Mouse (Mus musculus) 416B (cell line): Measurements from ENCODE around the gene Eng.

Experiments
- DNase-seq: peaks from one replicate; pipeline ENCODE4 v3.0.0; 2011; ENCODE audit warnings: low read depth

Eng gene

DNA sequence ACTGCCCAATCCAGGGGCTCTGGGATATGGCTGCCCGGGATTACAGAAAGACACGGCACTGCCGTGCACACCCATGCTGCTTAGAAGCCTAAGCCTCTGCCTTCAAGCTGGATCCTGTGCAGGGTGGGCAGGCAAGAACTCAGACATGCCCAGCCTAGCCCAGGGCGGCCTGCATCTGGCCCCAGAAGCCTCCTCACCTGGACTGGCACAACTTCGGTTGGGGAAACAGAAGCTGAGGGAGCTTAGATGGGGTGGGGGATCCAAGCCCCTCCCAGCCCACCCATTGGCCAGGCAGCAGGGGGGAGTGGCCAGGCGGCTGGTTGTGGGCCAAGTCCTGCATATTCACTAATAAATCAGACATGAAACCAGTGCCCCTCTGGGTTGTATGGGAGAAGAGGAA, 35.4 kb downstream of the Eng start:
- DNase-seq = no peak

DNA sequence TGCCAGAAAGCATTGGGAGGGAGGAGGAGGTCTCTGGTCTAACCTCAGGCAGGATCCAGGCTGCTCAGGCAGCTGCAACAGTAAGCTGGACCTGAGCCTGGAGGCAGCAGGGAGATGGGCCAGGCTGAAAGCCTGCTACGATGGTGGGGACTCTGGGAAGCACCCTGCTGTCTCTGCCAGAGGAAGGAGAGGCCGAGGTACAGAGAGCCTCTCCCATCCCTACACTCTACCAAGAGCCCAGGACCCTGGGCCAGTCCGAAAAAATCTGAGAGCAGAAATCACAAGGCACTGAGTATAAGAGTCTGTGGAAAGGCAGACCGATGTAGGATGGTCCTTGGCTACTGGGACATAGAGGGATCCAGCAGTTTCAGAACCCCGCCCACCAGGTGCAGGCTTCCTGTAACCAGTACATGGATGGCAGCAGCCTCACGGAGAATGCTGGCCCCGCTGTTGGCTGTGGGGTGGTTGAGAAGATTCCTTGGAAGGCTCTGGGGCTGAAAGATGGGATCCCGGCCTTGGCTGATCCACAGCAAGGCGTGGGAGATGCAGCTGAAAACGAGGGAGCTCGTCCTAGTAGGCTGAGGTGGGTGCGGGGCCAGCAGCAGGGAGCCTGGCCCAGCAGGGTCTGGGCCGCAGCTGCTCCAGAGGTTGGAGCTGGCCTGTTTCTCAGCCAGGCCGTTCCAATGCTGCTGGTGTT, 36.5 kb downstream of the Eng start:
- no peak for DNase-seq

DNA sequence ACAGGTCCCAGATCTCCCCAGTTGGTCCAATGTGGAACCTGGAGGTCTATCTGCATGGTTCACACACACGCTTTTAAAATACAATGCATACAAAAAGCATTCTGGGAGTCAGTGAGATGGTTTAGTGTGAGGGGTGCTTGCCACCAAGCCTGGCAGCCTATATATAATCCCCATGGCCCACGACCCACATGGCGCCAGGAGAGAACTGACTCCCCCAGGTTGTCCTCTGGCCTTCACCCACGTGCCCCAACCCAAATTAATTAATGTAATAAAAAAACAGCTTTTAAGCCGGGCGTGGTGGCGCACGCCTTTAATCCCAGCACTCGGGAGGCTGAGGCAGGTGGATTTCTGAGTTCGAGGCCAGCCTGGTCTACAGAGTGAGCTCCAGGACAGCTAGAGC, 37.3 kb downstream of the Eng start:
- no peak for DNase-seq

DNA sequence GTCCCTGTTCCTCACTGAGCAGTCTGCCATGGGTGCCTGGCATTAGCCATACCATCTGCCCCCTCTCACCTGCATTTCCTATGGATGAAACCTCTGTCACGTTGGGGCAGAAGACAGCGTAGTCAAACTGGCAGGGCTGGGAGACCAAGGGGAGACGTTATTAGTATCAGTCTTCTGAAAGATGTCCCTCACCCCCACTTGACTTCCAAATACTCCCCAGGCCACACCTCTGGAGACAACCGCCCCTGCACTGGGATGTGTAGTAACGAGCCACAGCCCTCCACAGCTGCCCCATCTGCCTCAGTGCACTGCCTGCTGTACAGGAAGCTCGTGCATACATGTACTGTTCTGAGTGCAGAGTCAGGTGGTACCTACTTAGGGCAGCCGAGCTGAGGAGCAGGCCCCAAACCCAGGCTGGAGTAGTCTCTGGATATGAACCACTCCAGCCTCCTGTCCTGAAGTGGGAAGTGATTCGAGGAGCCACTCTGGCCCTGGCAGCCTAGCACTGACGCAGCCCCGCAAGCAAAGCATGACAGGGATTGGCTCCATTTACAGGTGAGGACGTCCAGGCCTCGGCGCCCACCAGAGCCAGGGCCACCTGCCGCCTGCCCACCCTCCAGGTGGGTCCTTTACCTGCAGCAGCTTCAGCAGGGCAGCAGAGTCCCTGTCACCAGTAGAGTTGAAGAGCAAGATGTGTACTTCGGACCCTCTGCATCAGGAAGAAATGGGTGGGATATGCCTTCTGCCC, 38.5 kb downstream of the Eng start:
- no peak for DNase-seq

DNA sequence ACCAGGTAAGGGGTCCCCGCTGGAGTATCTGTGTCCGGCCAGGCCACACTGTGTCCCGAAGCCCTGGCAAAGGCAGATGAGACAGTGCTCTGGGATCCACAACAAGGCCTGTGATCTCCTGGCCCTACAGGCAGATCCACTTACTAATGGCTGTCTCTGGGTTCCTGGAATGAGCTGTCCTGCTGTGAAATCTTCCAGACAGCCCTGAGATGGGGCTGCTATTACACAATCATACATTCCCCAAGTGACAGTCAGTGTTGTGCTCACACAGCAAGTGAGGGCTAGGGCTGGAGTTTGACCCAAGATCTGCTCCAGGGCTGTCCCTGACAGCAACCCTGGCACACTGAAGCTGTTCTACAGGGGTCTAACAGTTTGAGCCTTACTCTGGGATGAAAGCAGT, 39.4 kb downstream of the Eng start:
- no peak for DNase-seq

DNA sequence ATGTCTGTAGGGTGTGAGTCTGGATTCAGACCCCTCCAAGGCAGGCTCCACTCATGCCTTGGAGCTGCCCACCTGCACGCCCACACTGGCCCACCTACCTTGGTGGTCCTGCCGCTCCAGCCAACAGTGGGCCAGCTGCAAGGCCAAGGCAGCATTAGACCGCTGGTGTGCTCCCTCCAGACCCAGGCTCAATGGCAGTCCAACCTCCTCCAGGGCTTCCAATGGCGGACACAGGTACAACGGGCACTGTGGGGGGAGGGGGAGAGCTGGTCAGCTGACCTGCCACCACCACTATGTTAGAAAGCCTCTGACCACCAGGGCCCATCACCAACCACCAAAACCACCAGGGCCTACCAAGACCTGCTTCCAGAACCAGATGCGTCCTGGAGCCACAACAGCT, 40.2 kb downstream of the Eng start:
- DNase-seq = peak; percentile 23

DNA sequence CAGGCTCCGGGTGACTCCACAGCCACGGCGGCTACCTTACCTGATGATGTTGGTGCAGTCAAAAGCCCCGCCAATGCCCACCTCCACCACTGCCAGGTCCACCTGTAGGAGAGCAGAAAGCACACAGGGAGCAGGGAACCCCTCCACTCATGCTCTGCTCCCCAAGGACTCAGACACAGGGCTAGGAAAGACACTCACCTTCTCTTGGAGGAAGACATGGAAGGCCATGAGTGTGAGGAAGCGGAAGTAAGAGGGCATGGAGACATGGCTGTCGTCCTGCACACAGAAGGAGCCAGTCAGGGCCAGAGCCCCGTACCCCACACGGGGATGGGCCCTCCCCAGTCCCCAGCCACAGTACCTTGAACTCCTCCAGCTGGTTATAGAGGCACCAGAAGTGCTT, 41.2 kb downstream of the Eng start:
- DNase-seq = no peak

DNA sequence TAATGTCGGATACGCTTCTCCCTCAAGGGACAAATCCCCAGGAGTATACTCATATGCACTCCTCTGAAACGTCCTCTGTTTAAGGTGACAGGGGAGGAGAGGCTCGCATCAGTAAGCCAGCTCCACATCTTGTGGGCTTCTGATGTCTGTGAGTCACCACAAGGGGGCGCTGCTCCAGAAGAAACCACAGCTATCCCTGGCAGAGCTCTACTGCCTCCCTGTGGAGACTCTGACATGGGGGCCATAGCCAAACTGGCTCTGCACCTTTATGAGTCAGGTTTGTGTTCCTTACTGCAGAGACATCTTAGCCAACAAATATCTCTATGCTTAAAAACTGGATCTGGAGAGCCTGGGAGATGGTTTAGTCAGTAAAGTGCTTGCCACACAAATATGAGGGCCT, 43.0 kb downstream of the Eng start:
- DNase-seq = peak; percentile 93

DNA sequence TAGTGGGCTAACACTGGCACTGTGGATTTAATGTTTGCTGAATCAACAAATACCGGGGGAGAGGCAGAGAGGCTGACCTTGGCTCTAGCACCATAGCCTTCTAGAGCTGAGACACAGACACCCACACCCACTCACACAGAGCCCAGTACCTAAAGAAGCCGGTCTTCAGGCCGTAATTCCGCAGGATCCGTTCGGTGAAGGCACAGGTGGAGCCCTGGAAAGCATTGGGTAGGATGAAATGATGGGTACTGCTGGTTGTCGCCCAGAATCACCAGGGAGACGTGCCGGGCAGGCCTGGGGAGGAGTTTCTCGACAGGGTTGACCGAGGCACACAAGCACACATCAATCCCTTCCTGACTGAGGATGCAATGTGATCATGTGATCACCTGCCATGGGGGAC, 44.6 kb downstream of the Eng start:
- no peak for DNase-seq

DNA sequence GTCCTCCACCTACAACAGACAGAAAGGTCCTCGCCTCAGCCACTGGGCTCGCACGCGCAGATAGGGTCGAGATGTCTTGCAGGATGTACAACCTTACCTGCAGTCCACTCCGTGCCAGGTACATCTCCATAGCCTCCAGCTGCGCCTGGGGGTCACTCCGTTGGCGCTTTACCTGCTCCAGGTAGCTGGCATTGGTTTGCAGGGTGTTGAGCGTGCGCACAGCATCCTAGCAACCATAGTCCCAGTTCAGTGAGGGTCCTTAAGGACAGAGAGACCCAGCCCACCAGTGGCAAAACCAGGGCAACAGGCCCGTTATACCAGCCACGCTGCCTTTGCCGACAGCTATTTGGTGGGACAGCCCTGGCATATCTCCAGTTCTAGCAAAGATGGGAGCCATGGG, 46.1 kb downstream of the Eng start:
- no peak for DNase-seq

DNA sequence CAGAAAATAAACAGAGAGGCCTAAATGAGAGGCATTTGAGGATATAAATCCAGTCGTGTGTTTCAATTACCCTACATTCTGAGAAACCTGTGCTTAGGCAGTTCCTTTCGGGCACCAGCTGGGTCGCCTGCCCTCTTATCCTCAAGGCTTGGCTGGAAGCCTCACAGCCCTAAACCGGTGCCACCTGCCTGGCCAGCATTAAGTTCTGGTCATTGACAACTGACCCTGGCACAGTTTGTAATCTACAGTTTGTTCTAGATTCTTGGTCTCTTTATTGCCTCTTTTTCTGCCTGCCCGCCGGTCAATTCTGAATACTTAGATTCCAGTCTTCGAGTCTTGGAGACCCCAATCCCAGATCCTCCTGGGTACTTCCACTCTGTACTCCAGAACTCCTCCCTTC, 46.9 kb downstream of the Eng start:
- peak; percentile 20 for DNase-seq

DNA sequence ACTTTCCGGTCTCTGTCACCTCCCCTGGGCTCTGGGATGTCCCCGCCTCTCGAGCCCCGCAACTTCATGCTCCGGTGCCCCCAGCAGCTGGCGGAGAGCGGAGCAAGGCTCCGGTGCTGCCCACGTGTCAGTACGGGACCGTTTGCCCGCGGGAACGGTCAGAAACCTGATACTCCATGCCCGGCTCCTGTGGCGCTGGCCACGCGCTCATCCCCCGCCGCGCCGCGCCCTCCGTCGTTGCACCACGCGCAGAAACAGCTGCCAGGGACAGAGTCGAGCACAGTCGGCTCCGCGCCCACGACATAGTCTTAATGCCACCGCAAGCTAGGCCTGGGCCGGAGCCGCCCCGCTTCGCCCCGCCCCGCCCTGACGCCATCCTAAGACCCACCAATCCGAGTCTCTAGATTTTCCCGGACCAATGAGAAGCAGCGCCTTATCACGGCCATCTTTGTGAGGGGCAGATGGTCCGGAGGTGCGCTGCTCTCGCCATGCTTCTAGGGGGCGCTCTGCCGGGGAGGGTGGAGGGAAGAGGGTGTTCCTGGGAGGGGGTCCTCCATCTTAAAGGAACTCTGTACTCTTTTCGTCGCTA, 47.5 kb downstream of the Eng start:
- DNase-seq = peak; percentile 99

DNA sequence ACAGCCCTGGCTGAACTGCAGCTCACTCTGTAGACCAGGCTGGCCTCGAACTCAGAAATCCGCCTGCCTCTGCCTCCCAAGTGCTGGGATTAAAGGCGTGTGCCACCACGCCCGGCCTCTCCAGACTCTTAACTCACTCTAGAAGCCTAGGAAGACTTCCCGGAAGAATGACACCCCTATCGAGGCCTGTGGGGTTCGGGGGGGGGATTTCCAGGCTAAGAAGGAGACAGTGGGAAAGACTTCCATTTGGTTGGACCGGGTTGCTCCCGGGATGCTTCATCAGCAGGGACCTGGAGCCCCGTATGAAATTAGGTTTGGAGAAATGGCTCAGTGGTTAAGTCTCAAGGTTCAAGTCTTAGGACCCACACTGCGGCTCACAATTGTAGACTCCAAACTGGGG, 48.3 kb downstream of the Eng start:
- DNase-seq = no peak

DNA sequence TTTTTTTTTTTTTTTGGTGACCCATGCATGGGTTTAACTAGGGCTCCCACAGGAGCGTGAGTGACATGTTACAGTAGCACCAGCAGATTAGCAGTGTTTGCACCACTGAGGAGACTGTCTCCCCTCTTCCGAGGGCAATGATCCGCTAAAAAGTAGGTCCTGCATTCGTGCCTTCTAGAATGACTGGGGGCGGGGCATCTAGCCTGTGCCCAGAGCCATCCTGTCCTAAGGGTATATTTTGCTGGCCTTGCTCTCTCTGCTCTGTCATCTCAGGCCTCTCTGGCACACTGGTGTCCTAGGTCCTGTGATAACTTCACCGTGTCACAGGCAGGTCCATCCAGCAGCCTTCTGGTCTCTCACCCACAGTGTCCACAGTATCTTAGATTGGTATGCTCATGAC, 53.3 kb downstream of the Eng start:
- no peak for DNase-seq

DNA sequence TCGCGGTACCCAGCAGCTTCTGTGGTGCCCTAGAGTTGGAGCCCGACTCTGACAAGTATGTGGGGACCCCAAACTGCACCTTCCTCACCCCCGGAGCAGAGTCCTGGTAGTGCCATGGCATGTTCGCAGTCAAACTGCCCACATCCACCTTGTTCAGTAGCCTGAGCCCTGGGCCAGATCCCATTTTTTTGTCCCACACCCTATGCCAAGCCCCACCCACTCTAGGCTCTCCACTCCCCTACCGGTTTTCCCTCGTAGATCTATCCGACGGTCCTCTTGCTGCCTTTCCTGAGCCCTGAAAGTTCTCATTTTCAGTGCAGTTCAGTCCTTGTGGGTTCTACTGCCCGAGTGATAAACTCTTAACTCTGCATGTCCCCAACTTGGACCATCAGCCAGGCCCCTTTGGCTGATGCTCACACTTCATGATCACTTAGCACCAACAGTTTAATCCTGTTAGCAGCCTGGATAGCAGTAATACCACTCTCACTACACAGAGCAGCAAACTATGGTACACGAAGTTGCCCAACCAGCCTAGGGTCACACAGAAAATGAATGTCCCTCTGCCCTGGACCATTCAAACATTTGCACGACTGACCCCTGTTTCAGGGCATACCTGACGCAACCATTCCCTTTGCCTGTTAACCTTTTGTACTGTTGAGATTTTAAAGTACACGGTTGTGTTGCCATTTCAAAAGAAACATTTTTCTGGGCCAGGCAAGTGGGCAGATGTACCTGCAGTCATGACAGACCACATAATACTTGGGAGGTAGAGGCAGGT, 54.8 kb downstream of the Eng start:
- DNase-seq = no peak

DNA sequence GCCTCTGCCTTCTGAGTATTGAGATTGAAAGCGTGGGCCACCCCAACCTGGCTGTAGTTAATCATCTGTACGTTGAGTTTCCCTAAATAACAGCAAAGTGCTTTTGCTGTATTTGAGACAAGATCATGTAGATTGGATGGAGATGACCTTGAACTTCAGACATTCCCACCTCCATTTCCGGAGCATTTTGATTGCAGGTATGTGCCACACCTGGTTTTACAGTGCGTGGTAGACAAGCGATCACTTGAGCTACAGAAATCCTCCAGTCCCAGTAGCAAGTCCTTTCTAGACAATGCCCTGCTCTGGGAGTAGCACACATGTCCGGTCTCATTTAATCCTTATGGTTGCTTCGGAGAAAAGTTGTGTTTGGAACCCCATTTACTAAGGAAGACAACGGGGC, 56.7 kb downstream of the Eng start:
- DNase-seq = no peak

DNA sequence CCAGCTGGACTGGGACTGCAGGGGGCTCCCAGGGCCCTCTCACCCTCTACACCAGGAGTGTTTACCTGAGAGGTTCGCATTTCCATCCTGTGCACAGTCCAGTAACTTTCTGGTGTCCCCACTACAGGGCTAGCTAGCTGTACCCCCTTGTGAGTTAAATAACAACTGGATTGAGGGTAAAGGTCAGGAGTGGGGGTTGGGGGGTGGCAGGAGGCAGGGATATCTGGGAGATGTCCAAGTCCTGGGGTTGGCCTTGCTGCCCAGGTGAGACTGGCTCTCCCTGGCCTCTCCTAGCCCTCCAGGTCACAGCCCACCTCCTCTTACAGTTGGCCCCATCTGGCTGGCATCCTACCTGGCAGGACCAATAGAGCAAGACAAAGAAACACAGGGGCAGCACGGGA, 57.6 kb downstream of the Eng start, which contains the start of gene Fpgs:
Gene Fpgs (minus strand): TSS at position 125 of the 401 bp plus-strand sequence.
- DNase-seq = no peak

DNA sequence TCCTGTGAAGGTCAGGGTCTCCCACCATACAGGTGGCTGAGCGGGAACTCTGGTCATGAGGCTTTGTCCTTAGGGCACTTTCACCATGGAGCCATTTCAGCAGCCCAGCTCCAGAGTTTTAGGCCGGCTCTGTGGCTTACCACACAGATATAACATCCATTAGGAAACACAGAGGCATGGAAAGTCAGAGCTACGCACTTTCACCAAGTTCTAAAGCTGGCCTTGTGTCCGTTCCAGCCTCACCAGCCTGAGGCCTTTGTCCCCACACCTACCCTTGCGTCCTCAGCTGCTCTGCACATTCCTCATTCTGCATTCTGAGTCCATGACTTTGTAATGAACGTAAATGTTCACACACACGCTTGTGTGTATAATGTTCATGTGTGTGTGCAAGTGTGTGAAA, 58.6 kb downstream of the Eng start:
- DNase-seq = no peak

DNA sequence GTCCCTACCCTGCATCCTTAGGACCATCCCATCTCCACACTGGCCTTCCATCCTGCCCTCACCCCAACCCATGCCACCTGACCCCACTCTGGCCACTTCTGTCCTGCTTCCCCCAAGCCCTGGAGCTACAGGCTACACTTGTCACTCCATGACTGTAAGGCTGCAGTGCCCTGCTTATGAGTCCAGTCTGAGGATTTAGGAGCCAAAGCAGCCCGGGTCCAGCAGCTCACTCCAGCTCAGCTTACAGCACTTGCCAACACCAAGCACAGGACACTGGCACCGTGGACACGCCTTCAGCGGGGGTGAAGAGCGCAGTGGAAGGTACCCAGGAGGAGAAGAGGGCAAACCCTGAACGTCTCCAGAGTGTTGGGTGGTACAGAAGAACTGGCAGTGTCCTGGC, 60.6 kb downstream of the Eng start:
- no peak for DNase-seq

DNA sequence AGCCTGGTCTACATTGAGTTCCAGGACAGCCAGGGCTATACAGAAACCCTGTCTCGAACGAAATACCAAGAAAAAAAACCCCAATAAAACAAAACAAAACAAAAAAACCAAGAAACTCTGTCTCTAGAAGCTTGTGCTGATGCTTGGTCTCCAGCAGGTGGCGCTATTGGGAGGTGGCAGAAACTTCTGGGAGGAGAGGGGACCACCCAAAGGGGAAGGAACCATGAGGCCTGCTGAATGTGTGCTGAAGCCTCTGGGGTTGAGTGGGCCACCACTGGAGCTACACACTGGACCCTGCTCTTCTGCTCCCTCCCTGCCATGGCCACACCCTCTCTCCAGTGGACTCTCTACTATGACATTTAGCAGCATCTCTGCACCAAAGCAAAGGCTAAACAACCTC, 62.2 kb downstream of the Eng start:
- DNase-seq = peak; percentile 76

DNA sequence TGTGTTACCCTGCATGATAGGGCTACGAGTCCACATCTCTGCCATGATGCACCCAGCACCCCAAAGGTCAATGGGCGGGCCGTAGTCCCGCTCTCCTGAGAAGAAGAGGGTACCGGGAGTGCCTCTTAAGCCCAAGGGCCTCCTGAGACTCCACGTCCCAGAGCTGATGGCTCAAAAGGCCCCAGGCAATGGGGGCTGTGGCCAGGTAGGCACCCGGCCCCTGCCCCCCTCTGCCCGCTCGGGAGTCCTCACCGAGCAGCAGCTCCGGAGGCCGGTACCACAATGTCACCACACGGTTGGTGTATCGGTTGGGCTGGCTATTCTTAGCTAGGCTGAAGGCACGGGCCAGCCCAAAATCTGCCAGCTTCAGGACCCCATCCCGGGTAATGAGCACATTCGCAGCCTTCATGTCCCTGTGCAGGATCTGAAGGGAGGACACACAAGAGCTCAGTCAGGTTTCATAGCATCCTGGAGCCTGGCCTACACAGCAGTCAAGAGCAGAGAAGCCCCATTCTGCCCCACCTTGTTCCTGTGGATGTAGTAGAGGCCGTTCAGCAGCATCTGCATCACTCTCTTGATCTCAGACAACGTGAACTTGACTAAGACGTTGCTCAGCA, 63.2 kb downstream of the Eng start:
- DNase-seq = no peak

DNA sequence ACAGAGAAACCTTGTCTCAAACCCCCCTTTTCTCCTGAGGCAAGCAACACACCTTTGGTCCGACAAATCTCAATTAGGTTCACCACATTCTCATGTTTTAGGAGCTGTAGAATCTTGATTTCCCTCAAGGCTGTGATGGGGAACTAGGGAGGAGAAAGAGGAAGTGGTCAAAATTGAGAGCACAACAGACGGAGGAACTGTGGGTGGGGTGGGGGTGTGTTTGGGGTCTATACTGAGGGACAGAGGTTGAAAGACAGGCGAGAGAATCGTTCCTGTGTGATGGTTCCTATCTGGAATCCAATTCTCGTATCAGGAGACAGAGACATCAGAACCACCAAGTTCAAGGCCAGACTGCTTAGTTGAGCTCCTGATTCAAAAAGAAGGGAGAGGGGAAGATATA, 64.0 kb downstream of the Eng start:
- peak; percentile 65 for DNase-seq
